Mouse (Mus musculus) hindbrain, embryonic 11.5 days (tissue): ENCODE measurements at regions not wholly inside any gene's neighbourhood (a gene's known extent, or its start where the extent isn't known, plus 50 kb on each side); places are given as distances from the start of the nearest gene placed in this dataset.

Experiments used
- ATAC-seq: fragments of 200-750 bp; cut with Nextera tagmentation; 2 replicates; pipeline ENCODE4 v1.8.0; 2017; ENCODE audit warnings: mild to moderate bottlenecking, moderate TSS enrichment, moderate library complexity; ENCODE audit not compliant: low FRiP score
- DNase-seq: peaks from one replicate; pipeline ENCODE4 v3.0.0-alpha.2; 2015; ENCODE audit warnings: low spot score
- H3K27ac ChIP-seq: fragments of 300-500 bp; sonication (generic); 2 replicates; pipeline ENCODE4 v1.5.1; 2014; ENCODE audit warnings: mild to moderate bottlenecking, low read depth, low read length
- H3K27me3 ChIP-seq: fragments of 300-500 bp; sonication (generic); 2 replicates; pipeline ENCODE4 v1.6.1; 2014; ENCODE audit warnings: mild to moderate bottlenecking, low read length, moderate library complexity, mixed read lengths; ENCODE audit not compliant: control insufficient read depth, insufficient read depth
- H3K36me3 ChIP-seq: fragments of 300-500 bp; sonication (generic); 2 replicates; pipeline ENCODE4 v1.6.1; 2014; ENCODE audit warnings: mild to moderate bottlenecking, low read length, moderate library complexity, mixed read lengths; ENCODE audit not compliant: control insufficient read depth, insufficient read depth
- H3K4me1 ChIP-seq: fragments of 300-500 bp; sonication (generic); replicated peaks from 2 replicates; pipeline ENCODE4 v1.6.1; 2014; ENCODE audit warnings: low read length, mixed read lengths; ENCODE audit not compliant: control insufficient read depth, insufficient read depth
- H3K4me2 ChIP-seq: fragments of 300-500 bp; sonication (generic); replicated peaks from 2 replicates; pipeline ENCODE4 v1.6.1; 2014; ENCODE audit warnings: mild to moderate bottlenecking, low read depth, low read length
- H3K4me3 ChIP-seq: fragments of 300-500 bp; sonication (generic); 2 replicates; pipeline ENCODE4 v1.5.1; 2014; ENCODE audit warnings: low read depth, low read length
- H3K9ac ChIP-seq: fragments of 300-500 bp; sonication (generic); 2 replicates; pipeline ENCODE4 v1.6.1; 2014; ENCODE audit warnings: low read depth, low read length
- H3K9me3 ChIP-seq: fragments of 300-500 bp; sonication (generic); 2 replicates; pipeline ENCODE4 v1.6.1; 2016; ENCODE audit warnings: low read length; ENCODE audit not compliant: control insufficient read depth
- WGBS: fragments of 180-500 bp; shearing (Covaris S2); extraction: QIAGEN DNeasy Blood & Tissue Kit; methylation state at CpG from one replicate; pipeline ENCODE4 v1.1.7; 2014; 5-methylcytosine and 5-hydroxymethylcytosine counted together

GRCm38 (mm10) chr3:115766153-115766552, 51.3 kb upstream of the S1pr1 start:
- no peaks in the 10 kb centered on the region for H3K4me1 ChIP-seq
- H3K27me3 ChIP-seq, result no peaks in the 10 kb centered on the region
- no peaks in the 10 kb centered on the region for H3K9me3 ChIP-seq
- 74% methylated on average over 8 of the region's 8 CpGs for WGBS
- H3K36me3 ChIP-seq, result no peaks in the 10 kb centered on the region
- DNase-seq (no peak), ATAC-seq (no peak)
- no peak overlapping the region for H3K9ac ChIP-seq
- no peak overlapping the region for H3K4me3 ChIP-seq
- H3K27ac ChIP-seq, result no peak overlapping the region
- H3K4me2 ChIP-seq, result no peak overlapping the region

GRCm38 (mm10) chr3:115768290-115768689, 53.4 kb upstream of the S1pr1 start:
- H3K27me3 ChIP-seq, result no peaks in the 10 kb centered on the region
- no peaks in the 10 kb centered on the region for H3K9me3 ChIP-seq
- H3K27ac ChIP-seq, result no peak overlapping the region
- no peaks in the 10 kb centered on the region for H3K36me3 ChIP-seq
- ATAC-seq, result no peak
- no peak overlapping the region for H3K9ac ChIP-seq
- H3K4me3 ChIP-seq, result no peak overlapping the region
- no peaks in the 10 kb centered on the region for H3K4me1 ChIP-seq
- 87% methylated on average over 1 of the region's 1 CpGs for WGBS
- no peak for DNase-seq
- H3K4me2 ChIP-seq, result no peak overlapping the region

DNA sequence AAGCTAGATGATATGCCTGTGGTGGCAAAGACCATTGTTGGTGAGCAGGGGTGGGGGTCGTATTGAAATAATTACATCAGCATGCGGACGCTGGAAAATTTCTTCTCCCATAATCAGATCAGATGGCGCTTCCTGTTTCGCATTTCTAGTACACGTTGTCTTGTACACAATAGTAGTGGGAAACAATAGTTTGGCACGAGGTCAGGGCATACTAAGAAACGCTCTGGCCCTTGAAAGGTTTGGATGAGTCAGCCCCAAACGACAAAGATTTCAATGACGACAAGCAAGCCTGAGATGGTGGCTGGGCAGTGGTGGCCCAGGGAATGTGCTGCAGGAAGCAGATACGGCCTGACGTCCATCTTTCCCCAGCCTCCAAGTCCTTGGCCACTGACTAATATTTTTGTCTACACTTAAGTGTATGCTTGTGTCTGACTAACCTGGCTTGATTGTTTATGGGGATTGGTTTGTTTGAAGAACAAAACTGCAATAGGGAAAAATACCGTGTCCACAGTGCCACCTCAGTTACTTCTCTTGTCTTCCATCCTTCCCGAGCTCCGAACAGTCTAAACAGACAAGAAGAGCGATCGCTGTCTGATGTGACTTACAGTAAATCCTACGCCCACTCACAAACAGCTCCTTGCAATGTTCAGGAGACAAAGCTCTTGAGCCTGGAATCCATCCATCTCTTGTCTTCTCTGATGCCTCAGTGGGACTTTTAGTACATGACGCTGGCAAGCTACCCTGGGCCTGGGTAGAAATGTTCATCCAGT, 54.1 kb upstream of the S1pr1 start:
- H3K4me1 ChIP-seq, result no peaks in the 10 kb centered on the region

GRCm38 (mm10) chr3:115772676-115773075, 57.8 kb upstream of the S1pr1 start:
- H3K4me1 ChIP-seq, result no peaks in the 10 kb centered on the region
- 84% methylated on average over 5 of the region's 5 CpGs for WGBS
- H3K4me2 ChIP-seq, result no peak overlapping the region
- H3K4me3 ChIP-seq, result no peak overlapping the region
- no peaks in the 10 kb centered on the region for H3K36me3 ChIP-seq
- DNase-seq (no peak), ATAC-seq (no peak)
- H3K27me3 ChIP-seq, result no peaks in the 10 kb centered on the region
- no peak overlapping the region for H3K9ac ChIP-seq
- no peak overlapping the region for H3K27ac ChIP-seq
- H3K9me3 ChIP-seq, result no peaks in the 10 kb centered on the region

More for the DNA sequence above, 54.1 kb upstream of the S1pr1 start:
- Histone ChIP-seq H3K27ac (no peak overlapping the region), H3K9me3 (no peaks in the 10 kb centered on the region), H3K36me3 (no peaks in the 10 kb centered on the region), H3K9ac (no peak overlapping the region), H3K27me3 (no peaks in the 10 kb centered on the region), H3K4me2 (no peak overlapping the region), H3K4me3 (no peak overlapping the region)
- ATAC-seq, result no peak
- DNase-seq, result no peak
- WGBS, result 77% methylated on average over 19 of the region's 19 CpGs

- H3K4me2 ChIP-seq, result no peak overlapping the region
- ATAC-seq, result peak; percentile 65
- H3K4me3 ChIP-seq, result no peak overlapping the region
- DNase-seq, result no peak
- H3K4me1 ChIP-seq, result no peaks in the 10 kb centered on the region
- H3K9ac ChIP-seq, result no peak overlapping the region
- H3K27ac ChIP-seq, result peak overlapping the region; percentile 10; the same call in 1 of the 2 replicates
- 70% methylated on average over 8 of the region's 8 CpGs for WGBS
- H3K27me3 ChIP-seq, result no peaks in the 10 kb centered on the region
- H3K36me3 ChIP-seq, result no peaks in the 10 kb centered on the region
- no peaks in the 10 kb centered on the region for H3K9me3 ChIP-seq
These were observed 59.4 kb upstream of the S1pr1 start for GRCm38 (mm10) chr3:115774321-115774720.

DNA sequence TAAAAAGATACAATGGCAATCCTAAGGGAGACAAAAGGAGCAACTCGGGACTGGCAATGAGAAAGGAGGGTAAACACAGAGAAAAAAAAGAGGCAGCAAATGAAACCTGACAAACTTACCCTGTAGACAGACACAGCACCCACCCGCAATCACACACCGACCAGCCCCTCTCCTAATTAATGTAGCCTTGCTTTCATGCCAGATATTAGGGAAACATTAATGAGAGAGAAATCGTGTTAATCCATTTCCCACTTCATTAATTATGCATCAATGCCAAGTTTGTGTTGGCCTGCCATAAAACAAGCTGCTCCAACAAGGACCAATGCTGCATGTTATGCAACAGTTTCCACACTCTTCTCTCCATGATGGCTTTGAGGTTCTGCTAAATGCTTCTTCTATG, 59.9 kb upstream of the S1pr1 start:
- DNase-seq, result no peak
- Histone ChIP-seq H3K4me2 (no peak overlapping the region), H3K9ac (no peak overlapping the region), H3K9me3 (no peaks in the 10 kb centered on the region), H3K4me1 (no peaks in the 10 kb centered on the region), H3K27ac (peak overlapping the region; percentile 10; the same call in 1 of the 2 replicates), H3K27me3 (no peaks in the 10 kb centered on the region), H3K36me3 (no peaks in the 10 kb centered on the region), H3K4me3 (no peak overlapping the region)
- WGBS, result 70% methylated on average over 4 of the region's 4 CpGs
- peak; percentile 56 for ATAC-seq

- WGBS, result 90% methylated on average over 10 of the region's 10 CpGs
- H3K9me3 ChIP-seq, result no peaks in the 10 kb centered on the region
- no peak overlapping the region for H3K9ac ChIP-seq
- no peak overlapping the region for H3K4me2 ChIP-seq
- H3K4me3 ChIP-seq, result no peak overlapping the region
- DNase-seq, result no peak
- H3K36me3 ChIP-seq, result no peaks in the 10 kb centered on the region
- no peaks in the 10 kb centered on the region for H3K27me3 ChIP-seq
- no peaks in the 10 kb centered on the region for H3K4me1 ChIP-seq
- no peak overlapping the region for H3K27ac ChIP-seq
- ATAC-seq, result no peak
These were observed 64.4 kb upstream of the S1pr1 start for GRCm38 (mm10) chr3:115779144-115779890.

DNA sequence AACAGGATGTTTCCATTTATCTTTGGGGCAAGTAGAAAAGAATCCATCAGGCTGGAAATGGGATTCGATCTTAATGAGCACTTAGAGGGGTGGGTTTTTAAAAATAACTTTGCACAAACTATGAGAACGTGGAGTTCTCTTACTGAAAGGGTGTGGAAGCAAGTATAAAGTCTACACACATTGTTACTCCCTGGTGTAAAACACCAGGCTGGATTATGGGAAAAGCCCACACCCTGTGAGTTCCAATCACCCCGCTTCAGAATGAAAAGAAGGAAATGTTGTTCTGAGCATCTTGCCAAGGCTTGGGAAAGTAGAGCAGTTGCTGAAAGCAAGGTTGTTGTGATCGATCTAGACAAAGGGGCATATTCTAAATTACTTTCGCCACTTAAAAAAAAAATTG, 65.0 kb upstream of the S1pr1 start:
- DNase-seq (no peak), ATAC-seq (no peak)
- H3K9ac ChIP-seq, result no peak overlapping the region
- H3K27ac ChIP-seq, result no peak overlapping the region
- no peaks in the 10 kb centered on the region for H3K27me3 ChIP-seq
- H3K4me2 ChIP-seq, result no peak overlapping the region
- 86% methylated on average over 5 of the region's 5 CpGs for WGBS
- no peaks in the 10 kb centered on the region for H3K4me1 ChIP-seq
- H3K9me3 ChIP-seq, result no peaks in the 10 kb centered on the region
- no peak overlapping the region for H3K4me3 ChIP-seq
- H3K36me3 ChIP-seq, result no peaks in the 10 kb centered on the region

DNA sequence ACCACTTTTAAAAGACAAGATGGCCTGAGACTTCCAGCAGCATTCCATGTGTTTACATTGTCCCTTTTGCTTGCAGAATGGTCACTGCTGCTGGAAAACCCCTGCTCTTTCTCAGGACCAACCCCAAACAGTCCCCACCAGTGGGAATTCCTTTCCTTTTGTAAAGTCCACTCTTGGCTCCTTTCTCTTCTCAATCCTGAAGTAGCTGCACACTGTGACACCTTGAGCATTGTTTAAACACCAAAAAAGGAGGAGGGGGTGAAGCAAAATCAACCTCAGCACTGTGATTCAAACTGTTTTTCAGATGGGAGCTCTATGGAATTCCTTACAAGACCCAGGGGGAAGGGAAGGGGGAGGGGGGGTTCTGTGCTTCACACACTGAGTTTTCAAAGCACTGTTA, 67.9 kb upstream of the S1pr1 start:
- DNase-seq (no peak), ATAC-seq (no peak)
- Histone ChIP-seq H3K9ac (no peak overlapping the region), H3K9me3 (no peaks in the 10 kb centered on the region), H3K4me3 (no peak overlapping the region), H3K4me2 (no peak overlapping the region), H3K27ac (no peak overlapping the region), H3K36me3 (no peaks in the 10 kb centered on the region), H3K4me1 (no peaks in the 10 kb centered on the region), H3K27me3 (no peaks in the 10 kb centered on the region)
